Mouse (Mus musculus): Measurements from ENCODE around the gene Fer1l5. TPM values are rescaled to one million over a fixed set of nuclear protein-coding genes. Genes with fewer than 3 reads are reported as not detected.

The Fer1l5 gene
- under 1 TPM; 0.70 to 0.99 TPM for total RNA-seq (2021)
- long read RNA-seq, experiment 1, result 0 reads
- long read RNA-seq, experiment 2, partial matches to known transcripts, result 0 of 1 reads
- long read RNA-seq, experiment 2, other reads (novel, unspliced or antisense), result 1 of 1 reads

- DNase-seq (ENCODE audit: low spot score in 2 of 2), result no peak
These were observed at the start of gene Fer1l5 for GRCm38 (mm10) chr1:36371934-36372845. Gene Fer1l5, plus strand, starts transcription at chr1:36372291.

DNA sequence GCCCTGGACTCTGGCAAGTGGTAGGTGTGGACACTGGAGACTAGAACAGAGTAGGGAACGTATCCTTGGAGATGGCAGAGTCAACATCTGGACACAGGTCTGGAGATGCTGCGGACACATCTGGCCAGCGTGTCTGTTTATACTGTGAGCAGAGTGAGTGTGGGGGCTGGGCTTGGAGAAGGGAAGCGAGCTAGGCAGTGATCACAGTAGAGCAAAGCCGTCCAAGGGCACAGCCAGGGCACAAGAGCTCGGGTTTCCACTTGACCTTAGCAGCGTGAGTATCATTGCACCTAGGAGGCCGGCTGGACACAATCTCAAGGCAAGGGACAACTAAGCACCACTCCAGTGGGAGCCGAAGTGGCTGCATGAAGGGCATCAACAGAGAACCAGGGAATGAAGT is 49.0 kb upstream of the Fer1l5 start:
- DNase-seq (ENCODE audit: low spot score in 2 of 2), result no peak

- no peak for DNase-seq (ENCODE audit: low spot score in 2 of 2)
These were observed 48.2 kb upstream of the Fer1l5 start for GRCm38 (mm10) chr1:36323746-36324448.

- DNase-seq (ENCODE audit: low spot score in 2 of 2), result no peak
These were observed 46.2 kb upstream of the Fer1l5 start for GRCm38 (mm10) chr1:36325900-36326321.

GRCm38 (mm10) chr1:36326815-36327214 is 45.3 kb upstream of the Fer1l5 start:
- no peak for DNase-seq (ENCODE audit: low spot score in 2 of 2)

DNA sequence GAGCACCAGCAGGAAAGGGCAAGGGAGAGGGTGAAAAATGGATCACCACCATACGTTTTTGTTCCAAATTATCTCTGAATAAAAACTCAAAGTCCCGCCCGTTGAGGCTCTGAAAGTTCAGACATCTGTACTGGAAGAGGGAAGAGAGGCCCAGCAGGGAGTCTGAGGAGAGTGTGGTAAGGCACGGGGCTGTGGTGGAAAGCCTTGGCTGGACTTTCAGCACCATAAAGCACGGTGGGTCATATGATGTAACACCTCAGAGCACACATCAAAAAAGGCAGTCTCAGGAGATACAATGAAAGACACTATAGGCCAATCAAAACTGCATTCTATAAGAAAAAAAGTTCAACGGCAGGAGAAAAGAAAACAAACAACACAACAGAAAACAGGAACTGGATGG is 40.3 kb upstream of the Fer1l5 start:
- DNase-seq (ENCODE audit: low spot score in 2 of 2), result no peak

DNA sequence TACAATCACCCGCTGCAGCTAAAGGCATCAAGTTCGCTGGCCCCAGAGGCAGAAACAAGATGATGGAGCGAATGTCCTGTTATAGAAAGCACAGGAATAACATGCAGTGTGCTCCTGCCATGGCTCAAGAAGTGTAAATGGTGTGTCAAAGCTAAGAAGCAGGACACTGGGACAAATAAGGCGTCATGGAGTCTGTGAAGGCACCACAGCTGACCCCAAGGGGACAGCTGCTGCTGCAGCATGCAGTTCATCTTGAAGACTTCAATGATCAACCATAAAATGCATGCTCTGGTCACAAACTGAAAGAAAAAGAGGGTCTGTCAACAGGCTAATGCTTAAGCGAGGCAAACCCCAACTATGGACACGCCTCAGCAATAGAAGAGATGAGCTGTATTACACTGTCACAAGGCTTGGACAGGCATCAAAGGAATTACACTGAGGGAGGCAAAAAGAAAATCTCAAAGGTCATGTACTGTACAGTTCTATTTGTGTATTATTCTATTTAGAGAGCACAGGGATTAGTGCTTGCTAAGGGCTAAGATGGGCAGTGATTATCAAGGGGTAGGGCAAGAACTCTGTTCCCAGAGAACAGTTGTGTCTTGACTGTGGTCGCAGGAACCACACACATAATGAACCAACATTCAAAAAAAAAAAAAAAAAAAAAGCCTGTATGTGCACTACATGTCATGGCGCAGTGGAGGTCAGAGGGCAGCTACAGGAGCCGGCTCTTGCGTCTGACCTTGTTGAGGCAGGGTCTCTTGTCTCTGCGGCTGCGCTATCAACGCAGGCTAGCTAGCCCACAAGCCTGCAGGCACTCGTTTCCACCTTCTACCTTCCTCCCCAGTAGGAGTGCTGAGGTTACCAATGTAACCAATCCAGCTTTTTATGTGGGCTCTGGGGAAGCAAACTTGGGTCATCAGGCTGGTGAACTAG is 38.9 kb upstream of the Fer1l5 start:
- no peak for DNase-seq (ENCODE audit: low spot score in 2 of 2)

DNA sequence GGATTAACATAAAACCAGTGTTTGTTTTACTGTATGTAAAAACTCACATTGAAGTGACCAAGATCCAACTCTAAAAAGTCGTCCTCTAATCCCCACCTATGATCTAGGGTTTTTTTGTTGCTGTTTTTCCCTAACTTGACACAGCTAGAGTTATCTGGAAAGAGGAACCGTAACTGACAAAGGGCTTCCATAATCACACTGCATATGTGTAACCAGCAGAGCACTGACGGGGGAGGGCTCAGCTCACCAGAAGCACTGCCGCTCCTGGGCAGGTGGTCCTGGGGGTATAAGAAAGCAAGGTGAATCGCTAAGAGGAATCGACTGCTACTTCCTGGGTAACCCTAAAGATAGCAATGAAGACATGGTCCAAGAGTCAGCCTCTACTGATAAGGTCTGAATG is 29.5 kb upstream of the Fer1l5 start:
- no peak for DNase-seq (ENCODE audit: low spot score in 2 of 2)

GRCm38 (mm10) chr1:36352351-36352750 is 19.7 kb upstream of the Fer1l5 start:
- DNase-seq (ENCODE audit: low spot score in 2 of 2), result no peak

DNA sequence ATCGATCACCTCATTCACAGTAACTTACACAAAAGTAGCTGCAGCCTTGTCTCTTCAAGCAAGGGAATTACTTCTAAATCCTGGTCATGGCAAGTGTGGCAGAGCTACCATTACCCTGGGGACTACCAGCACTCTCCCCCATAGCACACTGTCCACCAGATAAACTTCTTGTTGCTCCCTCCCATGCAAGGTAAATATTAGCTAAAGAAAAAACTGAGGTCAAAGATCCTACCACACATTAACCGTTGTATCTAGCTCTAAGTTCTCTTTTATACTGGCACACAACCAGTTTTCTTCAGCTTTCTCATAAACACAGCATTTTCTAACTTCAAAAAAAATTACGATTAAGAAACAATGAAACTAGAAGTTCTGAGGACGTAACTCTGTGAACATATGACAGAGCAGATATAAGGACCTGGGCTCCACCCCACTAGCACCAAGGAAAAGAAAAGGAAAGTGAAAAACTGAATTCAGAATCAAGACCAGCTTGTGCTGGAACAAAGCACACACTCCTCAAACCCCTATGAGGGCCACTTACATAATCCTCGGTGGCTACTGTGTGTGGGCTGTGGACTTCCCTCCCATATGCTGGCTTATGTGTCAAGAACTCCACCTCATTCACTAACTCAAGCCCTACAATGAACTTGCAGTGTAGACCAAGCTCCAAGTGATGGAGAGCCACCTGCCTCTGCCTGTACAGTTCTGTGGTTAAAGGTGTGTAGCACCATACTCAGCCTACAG is 15.0 kb upstream of the Fer1l5 start:
- DNase-seq (ENCODE audit: low spot score in 2 of 2), result no peak

- no peak for DNase-seq (ENCODE audit: low spot score in 2 of 2)
These were observed 4.4 kb upstream of the Fer1l5 start for GRCm38 (mm10) chr1:36367698-36368097.

DNA sequence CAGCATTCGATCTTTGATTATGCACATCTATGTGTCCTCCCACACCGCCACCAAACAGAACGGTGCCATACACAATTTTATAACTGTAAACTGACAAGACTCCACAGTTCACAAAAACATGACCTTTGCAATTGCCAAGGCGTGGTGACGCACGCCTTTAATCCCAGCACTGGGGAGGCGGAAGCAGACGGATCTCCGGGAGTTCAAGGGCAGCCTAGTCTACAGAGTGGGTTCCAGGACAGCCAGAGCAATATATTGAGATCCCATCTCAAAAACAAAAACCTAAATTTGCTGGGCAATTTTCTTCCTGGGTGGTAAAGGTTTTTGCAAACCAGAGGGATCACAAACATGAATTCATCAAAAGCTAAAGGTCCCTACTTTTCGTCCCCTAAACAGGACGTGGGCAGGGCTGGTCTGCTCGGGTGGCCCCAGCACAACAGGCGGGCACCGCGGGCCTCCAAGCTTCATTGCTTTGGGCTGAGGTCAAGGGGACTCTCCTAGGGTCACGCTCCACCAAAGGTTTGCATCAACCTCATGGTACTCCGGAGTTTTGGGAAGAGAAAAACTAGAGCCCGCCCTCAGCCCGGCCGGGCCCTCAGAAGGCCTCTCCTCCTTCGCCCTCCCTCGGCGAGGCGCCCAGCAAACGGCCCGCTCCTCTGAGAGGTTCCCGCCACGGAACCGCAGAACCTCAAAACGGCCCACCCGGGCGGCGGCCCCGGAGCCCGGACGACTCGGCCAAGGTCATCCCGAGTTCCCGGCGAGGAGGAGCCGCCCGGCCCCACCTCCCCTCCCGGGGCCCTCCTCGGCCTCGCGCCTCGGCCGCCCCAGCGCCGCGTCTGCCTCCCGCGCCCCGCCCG is 3.8 kb upstream of the Fer1l5 start:
- DNase-seq (ENCODE audit: low spot score in 2 of 2), result peak in 1 of 2 experiments; percentile 56

- peak; percentile 78 to 81 for DNase-seq (ENCODE audit: low spot score in 2 of 2)
These were observed 3.0 kb upstream of the Fer1l5 start, which contains the start of gene Kansl3 for GRCm38 (mm10) chr1:36368969-36369645. Gene Kansl3, minus strand, starts transcription at chr1:36369181.

DNA sequence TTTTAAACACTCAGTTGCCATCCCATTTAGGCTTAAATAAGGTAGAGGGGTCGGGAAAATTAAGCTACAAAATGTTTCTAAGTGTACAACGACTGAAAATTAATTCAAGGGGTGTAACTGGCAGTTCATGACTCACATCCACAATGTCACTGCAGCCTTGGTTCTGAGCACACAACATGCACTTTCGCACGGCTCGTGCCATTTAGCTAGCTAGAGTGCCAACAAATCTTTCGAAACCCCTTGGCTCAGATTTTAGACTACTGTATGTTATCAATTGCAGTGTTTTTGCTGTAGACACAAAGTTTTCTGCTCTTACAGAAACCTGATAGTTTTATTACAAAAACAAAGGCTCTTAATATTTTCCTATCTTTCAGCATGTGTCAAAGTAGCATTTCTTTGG is 1.2 kb upstream of the Fer1l5 start:
- DNase-seq (ENCODE audit: low spot score in 2 of 2), result no peak

DNA sequence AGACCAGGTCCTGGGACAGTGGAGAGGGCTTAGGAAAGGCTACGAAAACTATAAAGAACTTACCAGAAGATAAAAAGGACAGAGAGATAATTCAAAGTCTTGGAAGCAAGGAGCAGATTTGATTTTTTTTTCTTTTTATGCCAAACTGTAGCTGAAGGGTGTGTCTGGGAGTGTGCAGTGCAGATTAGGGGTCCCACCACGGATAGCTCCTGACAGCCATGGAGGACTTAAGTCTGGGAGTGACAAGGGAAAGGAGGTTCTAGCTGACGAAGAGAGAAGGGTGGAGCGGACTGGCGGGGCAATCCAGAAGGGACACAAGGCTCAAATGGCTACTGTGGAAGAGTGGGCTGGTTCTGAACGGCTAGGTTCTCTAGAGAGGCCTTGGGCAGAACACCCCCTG is 6.8 kb downstream of the Fer1l5 start:
- DNase-seq (ENCODE audit: low spot score in 2 of 2), result no peak

DNA sequence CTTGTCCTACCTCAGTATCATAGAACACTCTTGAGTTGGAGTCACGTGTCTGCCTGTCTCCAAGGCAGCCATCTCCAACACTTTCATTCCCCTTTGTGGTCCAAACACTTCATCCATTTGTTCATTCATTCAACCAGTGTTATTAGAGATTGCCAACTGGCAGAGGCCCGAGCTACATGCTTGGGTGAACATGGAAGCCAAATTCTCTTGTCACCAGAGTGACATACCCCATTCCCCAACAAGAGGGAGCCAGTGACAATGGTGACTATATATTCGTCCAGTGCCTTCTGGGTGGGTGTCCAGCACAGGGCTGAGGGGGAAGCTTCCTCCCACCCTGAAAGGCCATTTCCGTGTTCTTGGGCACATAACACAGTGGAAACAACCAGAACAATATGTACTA is 7.5 kb downstream of the Fer1l5 start:
- no peak for DNase-seq (ENCODE audit: low spot score in 2 of 2)

DNA sequence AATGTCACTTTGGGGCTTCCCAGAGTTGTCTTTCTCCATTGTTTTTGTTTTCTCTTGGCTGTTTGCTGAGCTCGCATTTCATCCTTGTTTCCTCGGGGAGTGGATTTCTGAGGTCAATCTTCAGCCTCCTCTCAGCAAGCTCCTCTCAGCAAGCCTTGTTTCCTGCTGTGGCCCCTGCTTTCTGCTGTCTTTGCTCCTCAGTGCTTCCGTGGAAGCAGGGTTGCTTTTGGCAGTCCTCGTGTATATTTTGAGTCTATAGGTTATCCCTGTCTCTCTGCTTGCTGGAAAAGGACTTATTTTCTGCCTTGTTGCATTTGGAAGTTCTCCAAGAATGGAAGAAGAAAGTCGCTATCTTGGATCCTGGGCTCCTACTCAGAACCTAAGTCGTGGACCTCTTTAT is 24.9 kb downstream of the Fer1l5 start:
- DNase-seq (ENCODE audit: low spot score in 2 of 2), result no peak

GRCm38 (mm10) chr1:36401509-36401908 is 29.4 kb downstream of the Fer1l5 start:
- DNase-seq (ENCODE audit: low spot score in 2 of 2), result no peak

- DNase-seq (ENCODE audit: low spot score in 2 of 2), result no peak
These were observed 32.4 kb downstream of the Fer1l5 start for GRCm38 (mm10) chr1:36404531-36404930.

All from adrenal gland, postnatal 4 days (tissue).